Mouse (Mus musculus): ENCODE results near the gene Cacng2. TPM values are rescaled to one million over a fixed set of nuclear protein-coding genes. Genes with fewer than 3 reads are reported as not detected.

The Cacng2 gene
- polyA plus RNA-seq (2012; ENCODE audit: insufficient read depth, insufficient read length, low replicate concordance, missing spikeins), result not detected in 2 replicates

DNA sequence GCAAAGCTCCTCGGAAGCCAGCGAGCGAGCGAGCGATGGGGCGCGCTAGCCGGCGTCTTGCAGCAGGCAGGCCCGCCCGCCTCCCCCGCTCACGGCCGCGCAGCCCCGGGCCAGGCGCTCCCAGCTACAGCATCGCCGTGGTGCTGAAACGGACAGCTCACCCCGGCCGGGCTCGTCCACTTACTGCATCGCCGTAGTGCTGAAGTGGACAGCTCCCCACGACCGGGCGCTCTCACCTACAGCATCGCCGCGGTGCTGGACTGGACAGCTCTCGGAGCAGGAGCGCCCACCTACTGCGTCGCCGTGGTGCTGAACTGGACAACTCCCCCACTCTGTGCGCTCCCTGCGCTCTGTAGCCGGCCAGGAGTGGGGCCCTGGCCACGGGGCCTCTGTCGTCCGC lies at the start of gene Cacng2:
Gene Cacng2 (minus strand): TSS at position 325 of the 400 bp plus-strand sequence.
- WGBS, result under 1% methylated on average over 42 of the region's 42 CpGs
- peaks cover 30% of the 10 kb centered on the region for H3K4me1 ChIP-seq (ENCODE audit: control insufficient read depth, insufficient read depth, low read length)
- TF ChIP-seq CTCF (IDR thresholded peaks at IDR 0.05; ENCODE audit: insufficient read depth, low read depth, low read length) (no peak), POLR2A (IDR thresholded peaks at IDR 0.05; ENCODE audit: insufficient read depth, low read depth, low read length) (no peak)

DNA sequence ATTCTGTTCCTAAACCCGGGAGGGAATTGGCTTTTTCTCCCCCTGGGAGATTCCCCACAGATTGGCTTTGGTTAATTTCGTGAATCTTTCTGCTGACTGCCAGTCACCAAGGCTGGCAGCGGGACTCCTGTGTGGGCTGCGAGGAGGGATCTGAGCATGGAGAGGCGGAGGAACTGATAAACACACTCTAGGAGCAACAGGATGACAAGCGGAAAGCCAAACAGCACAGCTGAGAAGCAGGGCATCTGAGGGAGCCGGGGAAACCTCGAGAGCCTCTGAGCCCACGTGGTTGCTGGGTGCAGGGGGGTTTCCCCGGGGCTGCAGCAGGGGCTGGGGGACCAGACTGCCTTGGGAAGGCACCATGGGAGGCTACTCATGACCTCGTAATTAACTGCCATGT lies 49.7 kb upstream of the Cacng2 start:
- 33% methylated on average over 11 of the region's 11 CpGs for WGBS
- Histone ChIP-seq H3K4me3 (ENCODE audit: insufficient read depth, low read depth, low read length) (no peak overlapping the region), H3K27ac (ENCODE audit: insufficient read depth, low read depth, low read length) (no peak overlapping the region), H3K4me1 (ENCODE audit: control insufficient read depth, insufficient read depth, low read length) (peaks cover 40% of the 10 kb centered on the region)
- no peak for TF ChIP-seq CTCF (IDR thresholded peaks at IDR 0.05; ENCODE audit: insufficient read depth, low read depth, low read length)
- no peak for TF ChIP-seq POLR2A (IDR thresholded peaks at IDR 0.05; ENCODE audit: insufficient read depth, low read depth, low read length)

More for the DNA sequence above, at the start of gene Cacng2:
- Histone ChIP-seq H3K4me3 (ENCODE audit: insufficient read depth, low read depth, low read length) (peak within 1 kb of the TSS; percentile 85), H3K27ac (ENCODE audit: insufficient read depth, low read depth, low read length) (peak within 1 kb of the TSS; percentile 71)

DNA sequence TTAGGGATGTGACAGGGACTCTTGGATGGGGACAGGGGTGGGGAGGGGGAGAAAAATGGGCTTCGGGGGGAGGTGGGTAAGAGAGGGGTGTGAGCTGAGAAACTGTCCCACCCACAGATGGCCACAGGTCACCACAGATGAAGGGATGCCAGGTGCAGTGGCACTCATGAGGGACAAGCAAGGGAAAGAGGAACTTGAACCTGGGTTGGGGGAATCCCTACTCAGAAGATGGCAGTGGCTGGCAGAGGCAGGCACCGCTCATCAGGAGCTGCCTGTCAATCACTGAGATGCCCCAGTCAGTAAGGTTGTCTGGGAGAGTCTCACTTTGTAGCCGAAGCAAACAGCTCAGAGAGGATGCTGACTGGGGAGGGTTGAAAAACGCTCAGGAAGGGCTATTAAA lies 45.5 kb upstream of the Cacng2 start:
- 88% methylated on average over 4 of the region's 4 CpGs for WGBS
- H3K4me3 ChIP-seq (ENCODE audit: insufficient read depth, low read depth, low read length), result no peak overlapping the region
- no peak for TF ChIP-seq POLR2A (IDR thresholded peaks at IDR 0.05; ENCODE audit: insufficient read depth, low read depth, low read length)
- H3K27ac ChIP-seq (ENCODE audit: insufficient read depth, low read depth, low read length), result no peak overlapping the region
- H3K4me1 ChIP-seq (ENCODE audit: control insufficient read depth, insufficient read depth, low read length), result peaks cover 53% of the 10 kb centered on the region

DNA sequence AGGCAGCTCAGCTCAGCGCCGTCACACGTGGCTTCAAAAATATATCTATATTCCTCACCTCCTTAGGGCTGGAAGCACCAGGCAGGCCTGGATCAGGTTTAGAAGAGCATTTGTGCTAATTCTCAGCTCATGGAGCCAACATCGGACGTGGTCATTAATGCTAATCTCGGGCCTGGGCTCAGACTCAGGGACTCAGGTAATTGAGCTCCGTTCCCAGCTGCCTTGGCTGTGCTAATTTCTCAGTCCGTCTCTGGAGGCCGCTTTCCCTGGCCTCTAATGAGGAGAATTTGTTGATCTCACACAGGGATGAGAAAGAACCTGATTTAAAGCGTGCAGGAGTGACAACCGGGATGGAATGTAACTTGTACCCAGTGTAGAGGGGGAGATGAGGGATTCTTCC lies 44.6 kb upstream of the Cacng2 start:
- H3K27ac ChIP-seq (ENCODE audit: insufficient read depth, low read depth, low read length), result no peak overlapping the region

DNA sequence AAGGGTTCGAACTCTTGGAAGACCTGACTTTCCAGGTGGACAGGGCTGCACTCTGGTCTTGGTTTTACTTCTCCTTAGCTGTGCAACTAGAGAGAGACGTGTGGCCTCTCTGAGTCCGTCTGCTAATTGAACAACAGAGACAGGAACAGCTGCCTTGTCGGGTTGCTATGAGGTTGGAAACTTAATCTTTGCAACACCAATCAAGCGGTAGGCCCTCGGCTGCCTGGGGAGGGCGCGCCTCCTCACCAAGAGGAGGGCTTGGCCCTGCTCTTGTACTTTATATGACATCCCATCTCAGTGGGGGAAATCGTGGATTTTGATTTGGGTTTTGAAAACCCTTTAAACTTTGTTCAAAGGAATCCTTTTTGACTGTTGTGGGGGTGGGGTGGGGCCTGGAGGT lies 42.1 kb upstream of the Cacng2 start:
- peaks cover 43% of the 10 kb centered on the region for H3K4me1 ChIP-seq (ENCODE audit: control insufficient read depth, insufficient read depth, low read length)
- no peak overlapping the region for H3K4me3 ChIP-seq (ENCODE audit: insufficient read depth, low read depth, low read length)
- TF ChIP-seq CTCF (IDR thresholded peaks at IDR 0.05; ENCODE audit: insufficient read depth, low read depth, low read length) (no peak), POLR2A (IDR thresholded peaks at IDR 0.05; ENCODE audit: insufficient read depth, low read depth, low read length) (no peak)
- 51% methylated on average over 9 of the region's 9 CpGs for WGBS
- no peak overlapping the region for H3K27ac ChIP-seq (ENCODE audit: insufficient read depth, low read depth, low read length)

More for the DNA sequence above, 44.6 kb upstream of the Cacng2 start:
- no peak overlapping the region for H3K4me3 ChIP-seq (ENCODE audit: insufficient read depth, low read depth, low read length)
- peaks cover 45% of the 10 kb centered on the region for H3K4me1 ChIP-seq (ENCODE audit: control insufficient read depth, insufficient read depth, low read length)
- WGBS, result 72% methylated on average over 11 of the region's 11 CpGs
- TF ChIP-seq CTCF (IDR thresholded peaks at IDR 0.05; ENCODE audit: insufficient read depth, low read depth, low read length) (no peak), POLR2A (IDR thresholded peaks at IDR 0.05; ENCODE audit: insufficient read depth, low read depth, low read length) (no peak)

DNA sequence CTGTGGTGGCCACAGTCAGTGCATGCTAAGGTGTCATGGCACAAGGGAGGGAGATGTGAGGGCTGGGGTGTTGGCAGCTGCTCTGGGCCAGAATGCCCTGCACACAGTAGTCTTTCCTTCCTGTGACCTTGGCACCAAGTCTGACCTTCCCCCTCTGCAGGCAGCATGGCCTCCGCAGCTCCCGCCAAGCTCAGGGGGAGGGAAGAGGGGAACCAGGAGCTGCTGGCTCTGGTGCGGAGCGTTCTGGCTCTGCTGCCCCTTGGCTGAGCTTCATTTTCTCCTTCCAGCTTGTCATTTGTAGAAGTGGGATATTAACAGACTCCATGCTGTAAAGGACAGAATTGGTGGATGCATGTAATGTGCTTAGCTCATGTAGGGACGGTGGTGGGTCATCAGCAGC lies 38.5 kb upstream of the Cacng2 start:
- H3K4me3 ChIP-seq (ENCODE audit: insufficient read depth, low read depth, low read length), result no peak overlapping the region
- WGBS, result 79% methylated on average over 5 of the region's 5 CpGs
- H3K27ac ChIP-seq (ENCODE audit: insufficient read depth, low read depth, low read length), result no peak overlapping the region
- no peak for TF ChIP-seq CTCF (IDR thresholded peaks at IDR 0.05; ENCODE audit: insufficient read depth, low read depth, low read length)
- TF ChIP-seq POLR2A (IDR thresholded peaks at IDR 0.05; ENCODE audit: insufficient read depth, low read depth, low read length), result no peak
- H3K4me1 ChIP-seq (ENCODE audit: control insufficient read depth, insufficient read depth, low read length), result peaks cover 23% of the 10 kb centered on the region

DNA sequence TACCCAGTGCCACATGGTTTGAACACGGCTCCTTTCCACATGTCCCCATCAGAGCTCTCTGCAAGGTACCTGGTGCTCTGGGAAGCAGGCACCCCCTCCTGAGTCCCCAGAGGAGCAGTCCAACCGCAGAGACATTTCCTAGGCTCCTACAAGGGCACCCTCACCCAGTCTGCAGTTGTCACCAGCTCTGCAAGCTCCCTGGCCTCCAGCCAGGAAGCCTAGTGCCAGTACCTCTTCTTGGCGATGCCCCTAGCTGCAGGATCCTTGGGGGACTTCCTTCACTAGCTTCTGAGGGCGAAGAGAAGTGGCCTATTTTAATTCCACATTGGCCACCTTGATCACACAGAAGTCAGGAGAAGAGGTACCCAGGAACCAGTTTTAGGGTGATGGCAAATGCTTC lies 38.0 kb upstream of the Cacng2 start:
- Histone ChIP-seq H3K4me3 (ENCODE audit: insufficient read depth, low read depth, low read length) (no peak overlapping the region), H3K4me1 (ENCODE audit: control insufficient read depth, insufficient read depth, low read length) (peaks cover 18% of the 10 kb centered on the region), H3K27ac (ENCODE audit: insufficient read depth, low read depth, low read length) (no peak overlapping the region)
- TF ChIP-seq POLR2A (IDR thresholded peaks at IDR 0.05; ENCODE audit: insufficient read depth, low read depth, low read length) (no peak), CTCF (IDR thresholded peaks at IDR 0.05; ENCODE audit: insufficient read depth, low read depth, low read length) (no peak)
- WGBS, result 52% methylated on average over 4 of the region's 4 CpGs

DNA sequence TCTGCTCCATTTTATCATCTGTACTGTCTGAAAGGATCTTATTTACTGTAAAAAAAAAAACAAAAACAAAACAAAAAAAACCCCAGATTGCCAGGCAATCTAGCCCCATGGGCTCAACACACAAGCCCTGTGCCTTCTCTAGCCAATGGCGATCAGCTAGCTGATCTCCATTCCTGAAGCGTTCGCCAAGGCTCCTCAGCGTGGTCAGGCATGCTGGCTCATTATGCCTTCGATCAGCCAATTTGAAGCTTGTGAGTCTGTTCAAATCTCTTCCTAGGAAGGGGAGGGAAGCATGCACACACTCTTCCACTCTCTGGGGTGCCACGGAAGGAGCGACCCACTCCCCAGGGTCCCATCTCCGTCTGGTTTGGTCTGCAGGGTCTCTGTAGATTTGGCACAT lies 37.5 kb upstream of the Cacng2 start:
- H3K4me1 ChIP-seq (ENCODE audit: control insufficient read depth, insufficient read depth, low read length), result peaks cover 13% of the 10 kb centered on the region
- H3K27ac ChIP-seq (ENCODE audit: insufficient read depth, low read depth, low read length), result no peak overlapping the region
- no peak overlapping the region for H3K4me3 ChIP-seq (ENCODE audit: insufficient read depth, low read depth, low read length)
- no peak for TF ChIP-seq CTCF (IDR thresholded peaks at IDR 0.05; ENCODE audit: insufficient read depth, low read depth, low read length)
- TF ChIP-seq POLR2A (IDR thresholded peaks at IDR 0.05; ENCODE audit: insufficient read depth, low read depth, low read length), result no peak
- 71% methylated on average over 8 of the region's 8 CpGs for WGBS

DNA sequence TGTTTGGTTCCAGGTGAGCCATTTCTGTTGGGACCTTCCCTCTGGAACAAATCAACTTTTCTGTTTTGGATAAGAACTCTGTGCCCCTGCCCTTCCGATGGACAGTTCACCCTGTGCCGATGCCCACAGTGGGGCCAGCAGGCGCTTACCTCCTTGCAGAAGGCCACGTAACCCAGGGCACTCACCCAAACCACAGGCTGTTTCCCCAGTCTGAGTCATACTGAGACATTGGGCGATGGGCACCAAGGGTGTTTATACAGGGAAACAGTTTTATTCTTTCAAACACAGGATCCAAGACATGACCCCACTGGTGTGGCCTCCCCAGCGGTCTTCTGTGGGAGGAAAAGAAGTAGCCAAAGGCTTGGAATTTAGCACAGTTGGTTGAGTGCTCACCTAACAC lies 35.6 kb upstream of the Cacng2 start:
- no peak overlapping the region for H3K4me3 ChIP-seq (ENCODE audit: insufficient read depth, low read depth, low read length)
- WGBS, result 96% methylated on average over 6 of the region's 6 CpGs
- H3K4me1 ChIP-seq (ENCODE audit: control insufficient read depth, insufficient read depth, low read length), result peaks cover 5% of the 10 kb centered on the region; the same call in 1 of the 2 replicates
- TF ChIP-seq POLR2A (IDR thresholded peaks at IDR 0.05; ENCODE audit: insufficient read depth, low read depth, low read length), result no peak
- TF ChIP-seq CTCF (IDR thresholded peaks at IDR 0.05; ENCODE audit: insufficient read depth, low read depth, low read length), result no peak
- no peak overlapping the region for H3K27ac ChIP-seq (ENCODE audit: insufficient read depth, low read depth, low read length)
